Mouse (Mus musculus): ENCODE measurements around the gene Ntpcr. TPM values are rescaled to one million over a fixed set of nuclear protein-coding genes. Genes with fewer than 3 reads are reported as not detected.

Gene Ntpcr
- 9.6 and 13.7 TPM in 2 replicates for polyA plus RNA-seq (2012; ENCODE audit: insufficient read depth, insufficient read length, missing spikeins)

- Histone ChIP-seq H3K4me1 (ENCODE audit: control insufficient read depth, insufficient read depth, insufficient read length, low read length) (no peaks in the 10 kb centered on the region; the same call in 1 of the 2 replicates), H3K4me3 (ENCODE audit: insufficient read depth, low read depth, low read length) (0 out of 2 replicates have a peak within 1 kb of the TSS, but pooled peaks have one; percentile 21), H3K27ac (replicated peaks; ENCODE audit: low read depth, low read length) (0 out of 2 replicates have a peak within 1 kb of the TSS, but pooled peaks have one; percentile 5)
Measured at GRCm38 (mm10) chr8:125729746-125730145, at the start of gene Ntpcr. TSS of gene Ntpcr (plus strand) at chr8:125729963.

- H3K4me3 ChIP-seq (ENCODE audit: insufficient read depth, low read depth, low read length), result no peak overlapping the region
- H3K27ac ChIP-seq (replicated peaks; ENCODE audit: low read depth, low read length), result no peak overlapping the region
- H3K4me1 ChIP-seq (ENCODE audit: control insufficient read depth, insufficient read depth, insufficient read length, low read length), result no peaks in the 10 kb centered on the region
Measured at GRCm38 (mm10) chr8:125680851-125681408, 48.8 kb upstream of the Ntpcr start.

GRCm38 (mm10) chr8:125685216-125685760, 44.5 kb upstream of the Ntpcr start:
- H3K27ac ChIP-seq (replicated peaks; ENCODE audit: low read depth, low read length), result no peak overlapping the region
- H3K4me1 ChIP-seq (ENCODE audit: control insufficient read depth, insufficient read depth, insufficient read length, low read length), result no peaks in the 10 kb centered on the region
- H3K4me3 ChIP-seq (ENCODE audit: insufficient read depth, low read depth, low read length), result no peak overlapping the region

GRCm38 (mm10) chr8:125686221-125686865, 43.4 kb upstream of the Ntpcr start:
- Histone ChIP-seq H3K4me1 (ENCODE audit: control insufficient read depth, insufficient read depth, insufficient read length, low read length) (no peaks in the 10 kb centered on the region), H3K4me3 (ENCODE audit: insufficient read depth, low read depth, low read length) (no peak overlapping the region), H3K27ac (replicated peaks; ENCODE audit: low read depth, low read length) (no peak overlapping the region)

- H3K27ac ChIP-seq (replicated peaks; ENCODE audit: low read depth, low read length), result no peak overlapping the region
- no peaks in the 10 kb centered on the region for H3K4me1 ChIP-seq (ENCODE audit: control insufficient read depth, insufficient read depth, insufficient read length, low read length)
- no peak overlapping the region for H3K4me3 ChIP-seq (ENCODE audit: insufficient read depth, low read depth, low read length)
Measured at GRCm38 (mm10) chr8:125690166-125690915, 39.4 kb upstream of the Ntpcr start.

- H3K27ac ChIP-seq (replicated peaks; ENCODE audit: low read depth, low read length), result no peak overlapping the region
- no peaks in the 10 kb centered on the region for H3K4me1 ChIP-seq (ENCODE audit: control insufficient read depth, insufficient read depth, insufficient read length, low read length)
Measured at GRCm38 (mm10) chr8:125690961-125691360, 38.8 kb upstream of the Ntpcr start.

GRCm38 (mm10) chr8:125692447-125692846, 37.3 kb upstream of the Ntpcr start:
- H3K4me1 ChIP-seq (ENCODE audit: control insufficient read depth, insufficient read depth, insufficient read length, low read length), result no peaks in the 10 kb centered on the region
- no peak overlapping the region for H3K4me3 ChIP-seq (ENCODE audit: insufficient read depth, low read depth, low read length)
- H3K27ac ChIP-seq (replicated peaks; ENCODE audit: low read depth, low read length), result no peak overlapping the region

More at GRCm38 (mm10) chr8:125690961-125691360, 38.8 kb upstream of the Ntpcr start:
- H3K4me3 ChIP-seq (ENCODE audit: insufficient read depth, low read depth, low read length), result no peak overlapping the region

- H3K27ac ChIP-seq (replicated peaks; ENCODE audit: low read depth, low read length), result no peak overlapping the region
- no peaks in the 10 kb centered on the region for H3K4me1 ChIP-seq (ENCODE audit: control insufficient read depth, insufficient read depth, insufficient read length, low read length)
- H3K4me3 ChIP-seq (ENCODE audit: insufficient read depth, low read depth, low read length), result no peak overlapping the region
Measured at GRCm38 (mm10) chr8:125693197-125693596, 36.6 kb upstream of the Ntpcr start.

GRCm38 (mm10) chr8:125695951-125696350, 33.8 kb upstream of the Ntpcr start:
- no peak overlapping the region for H3K27ac ChIP-seq (replicated peaks; ENCODE audit: low read depth, low read length)
- no peak overlapping the region for H3K4me3 ChIP-seq (ENCODE audit: insufficient read depth, low read depth, low read length)
- H3K4me1 ChIP-seq (ENCODE audit: control insufficient read depth, insufficient read depth, insufficient read length, low read length), result peaks cover 3% of the 10 kb centered on the region; the same call in 1 of the 2 replicates

GRCm38 (mm10) chr8:125699391-125700025, 30.3 kb upstream of the Ntpcr start:
- Histone ChIP-seq H3K4me1 (ENCODE audit: control insufficient read depth, insufficient read depth, insufficient read length, low read length) (peaks cover 3% of the 10 kb centered on the region; the same call in 1 of the 2 replicates), H3K4me3 (ENCODE audit: insufficient read depth, low read depth, low read length) (no peak overlapping the region), H3K27ac (replicated peaks; ENCODE audit: low read depth, low read length) (no peak overlapping the region)

- Histone ChIP-seq H3K27ac (replicated peaks; ENCODE audit: low read depth, low read length) (no peak overlapping the region), H3K4me1 (ENCODE audit: control insufficient read depth, insufficient read depth, insufficient read length, low read length) (peaks cover 3% of the 10 kb centered on the region; the same call in 1 of the 2 replicates), H3K4me3 (ENCODE audit: insufficient read depth, low read depth, low read length) (no peak overlapping the region)
Measured at GRCm38 (mm10) chr8:125700407-125700806, 29.4 kb upstream of the Ntpcr start.

- Histone ChIP-seq H3K27ac (replicated peaks; ENCODE audit: low read depth, low read length) (no peak overlapping the region), H3K4me1 (ENCODE audit: control insufficient read depth, insufficient read depth, insufficient read length, low read length) (peaks cover 3% of the 10 kb centered on the region; the same call in 1 of the 2 replicates), H3K4me3 (ENCODE audit: insufficient read depth, low read depth, low read length) (no peak overlapping the region)
Measured at GRCm38 (mm10) chr8:125702868-125703473, 26.8 kb upstream of the Ntpcr start.

GRCm38 (mm10) chr8:125704434-125704833, 25.3 kb upstream of the Ntpcr start:
- peaks cover 3% of the 10 kb centered on the region; the same call in 1 of the 2 replicates for H3K4me1 ChIP-seq (ENCODE audit: control insufficient read depth, insufficient read depth, insufficient read length, low read length)
- no peak overlapping the region for H3K27ac ChIP-seq (replicated peaks; ENCODE audit: low read depth, low read length)
- no peak overlapping the region for H3K4me3 ChIP-seq (ENCODE audit: insufficient read depth, low read depth, low read length)

- Histone ChIP-seq H3K4me1 (ENCODE audit: control insufficient read depth, insufficient read depth, insufficient read length, low read length) (no peaks in the 10 kb centered on the region), H3K27ac (replicated peaks; ENCODE audit: low read depth, low read length) (no peak overlapping the region), H3K4me3 (ENCODE audit: insufficient read depth, low read depth, low read length) (no peak overlapping the region)
Measured at GRCm38 (mm10) chr8:125705816-125706215, 23.9 kb upstream of the Ntpcr start.

Data from brown adipose tissue, adult 24 weeks (tissue).